ENCODE assay signal across 14 mouse cellular contexts in the genomic region with DNA sequence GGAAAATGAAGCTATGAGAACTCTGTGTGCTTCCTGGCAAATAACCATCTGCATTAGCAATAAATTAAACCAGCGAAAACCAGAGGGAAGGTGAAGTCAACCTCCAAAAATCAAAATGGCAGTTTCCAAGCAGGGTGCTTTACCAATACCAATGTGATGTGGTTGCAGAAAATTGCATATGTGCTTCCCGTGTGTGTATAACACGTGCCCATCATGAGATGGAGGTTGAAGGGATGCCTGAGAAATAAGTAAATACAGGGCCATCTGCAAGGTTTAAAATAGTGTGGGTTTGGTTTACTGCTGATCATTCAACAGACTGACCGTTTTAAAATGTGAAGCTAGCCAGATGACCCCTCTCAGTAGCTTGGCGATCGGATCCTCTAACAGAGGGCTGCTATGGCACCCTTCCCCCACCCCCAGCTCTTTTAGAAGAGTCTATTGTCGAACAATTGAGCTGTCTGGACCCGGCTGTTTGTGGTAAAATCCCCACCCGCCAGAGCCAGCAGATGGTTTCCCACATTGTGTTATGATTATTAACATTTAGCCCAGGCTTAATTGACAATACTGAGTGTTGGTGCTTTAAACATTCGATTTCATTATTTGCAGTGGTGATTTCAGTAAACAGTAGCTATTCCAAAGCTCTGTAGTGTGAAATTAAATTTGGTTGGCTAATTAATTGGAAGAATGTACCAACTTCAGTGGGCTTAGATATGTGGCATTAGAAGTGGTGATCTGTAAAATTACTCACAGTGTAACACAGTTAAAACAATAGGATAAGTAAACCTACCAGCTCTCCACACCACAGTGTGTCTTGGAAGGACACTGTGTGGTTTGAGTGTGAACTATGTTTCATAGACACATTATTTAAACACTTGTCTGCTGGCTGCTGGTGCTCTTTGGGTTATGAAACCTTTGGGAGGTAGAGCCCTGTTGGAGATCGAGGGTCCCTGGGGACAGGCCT. TPM values are rescaled to one million over a fixed set of nuclear protein-coding genes. Genes with fewer than 3 reads are reported as not detected.
DNase-seq lines count a peak whose midpoint lies in the region; ATAC-seq and TF ChIP-seq lines count a peak whose summit lies in the region.
"Had no signal": no experiment of that assay in that cellular context is flagged by ENCODE, and none has a peak within 500 bp of the region (broad histone marks: within the 10 kb centered on the region; RNA-seq: fewer than 3 reads in every experiment).

No protein-coding gene starts in this region.

- H3K27me3 ChIP-seq in cerebellum, adult 2 months (ENCODE audit: control insufficient read depth, insufficient read depth, low read length), result no peaks in the 10 kb centered on the region
- no peaks in the 10 kb centered on the region for H3K27me3 ChIP-seq in forebrain, embryonic 13.5 days
- H3K27me3 ChIP-seq in neural tube, embryonic 13.5 days, result no peaks in the 10 kb centered on the region
- H3K27me3 ChIP-seq: heart, embryonic 12.5 days had no signal

- WGBS in cerebellum, adult 2 months, result 48% methylated on average over 11 of the region's 11 CpGs
- WGBS in forebrain, embryonic 13.5 days, result 25% methylated on average over 11 of the region's 11 CpGs
- 20% methylated on average over 11 of the region's 11 CpGs for WGBS in neural tube, embryonic 13.5 days

- TF ChIP-seq CTCF in cerebellum, adult 2 months (IDR thresholded peaks at IDR 0.05; ENCODE audit: borderline replicate concordance, insufficient read depth, low read depth, low read length), result no peak

- no peak overlapping the region for H3K27ac ChIP-seq in cerebellum, adult 2 months (ENCODE audit: insufficient read depth, low read length)
- H3K27ac ChIP-seq in forebrain, embryonic 13.5 days, result peak overlapping the region; percentile 40; the same call in 1 of the 2 replicates
- H3K27ac ChIP-seq in neural tube, embryonic 13.5 days (replicated peaks), result peak overlapping the region; percentile 74

- peak; percentile 88 for ATAC-seq in forebrain, embryonic 13.5 days
- ATAC-seq in neural tube, embryonic 13.5 days (ENCODE audit: low read depth), result peak; percentile 90
- ATAC-seq in erythroblast, adult 5-6 weeks (replicated peaks; ENCODE audit: low FRiP score, poor library complexity, severe bottlenecking), result no peak

- no peaks in the 10 kb centered on the region for H3K9me3 ChIP-seq in forebrain, embryonic 13.5 days (replicated peaks)
- no peaks in the 10 kb centered on the region for H3K9me3 ChIP-seq in neural tube, embryonic 13.5 days

- no peak overlapping the region for H3K4me2 ChIP-seq in forebrain, embryonic 13.5 days
- H3K4me2 ChIP-seq in neural tube, embryonic 13.5 days, result peak overlapping the region; percentile 20; the same call in 1 of the 2 replicates
- H3K4me2 ChIP-seq: heart, embryonic 12.5 days had no signal

- no peak overlapping the region for H3K9ac ChIP-seq in forebrain, embryonic 13.5 days
- no peak overlapping the region for H3K9ac ChIP-seq in neural tube, embryonic 13.5 days
- H3K9ac ChIP-seq: heart, embryonic 12.5 days had no signal

- H3K4me1 ChIP-seq in cerebellum, adult 2 months (ENCODE audit: control insufficient read depth, insufficient read depth, low read length), result peaks cover 4% of the 10 kb centered on the region
- peaks cover 16% of the 10 kb centered on the region; the same call in 1 of the 2 replicates for H3K4me1 ChIP-seq in forebrain, embryonic 13.5 days
- peaks cover 21% of the 10 kb centered on the region for H3K4me1 ChIP-seq in neural tube, embryonic 13.5 days (replicated peaks)

- H3K36me3 ChIP-seq in forebrain, embryonic 13.5 days (ENCODE audit: poor library complexity, severe bottlenecking), result no peaks in the 10 kb centered on the region
- H3K36me3 ChIP-seq in neural tube, embryonic 13.5 days, result no peaks in the 10 kb centered on the region
- H3K36me3 ChIP-seq: heart, embryonic 12.5 days had no signal

- no peak overlapping the region for H3K4me3 ChIP-seq in cerebellum, adult 2 months (replicated peaks; ENCODE audit: insufficient read depth, low read depth, low read length)
- no peak overlapping the region for H3K4me3 ChIP-seq in forebrain, embryonic 13.5 days
- H3K4me3 ChIP-seq in neural tube, embryonic 13.5 days, result no peak overlapping the region
- H3K4me3 ChIP-seq: heart, embryonic 12.5 days had no signal

- DNase-seq in cerebellum, postnatal 14 days, result peak; percentile 27 to 55
- DNase-seq in cerebellum, adult 2 months, result no peak
- peak; percentile 11 for DNase-seq in layer of hippocampus, adult 9-11 months
- no peak for DNase-seq in frontal cortex, postnatal 10 days (ENCODE audit: low spot score in 2 of 2)
- DNase-seq in liver, result no peak
- DNase-seq: adrenal gland, adult 8-10 months; cerebellum, adult 9-11 months; kidney, adult 9 months had no signal

- TF ChIP-seq POLR2A in cerebellum, adult 2 months (IDR thresholded peaks at IDR 0.05; ENCODE audit: borderline replicate concordance, insufficient read depth, low read length), result no peak

RNA-seq across cellular contexts. Expression of a gene that starts 22.7 kb away (rescaled TPM):
- not detected in 2 replicates for polyA plus RNA-seq in cerebellum, adult 2 months (2012; rRNA removed)
- not detected in 2 replicates for polyA plus RNA-seq in forebrain, embryonic 13.5 days (2015; fragmentation: Nextera tagmentation; extraction: Ambion mirVana)
- polyA plus RNA-seq in neural tube, embryonic 13.5 days (2015; fragmentation: Nextera tagmentation; extraction: Ambion mirVana), result not detected in 2 replicates
- total RNA-seq in erythroblast, adult 5-6 weeks (2015; ENCODE audit: low replicate concordance), result not detected in 2 replicates
- not detected in 2 replicates for total RNA-seq in erythroblast, adult 5-6 weeks (2017; ENCODE audit: low replicate concordance)
- total RNA-seq: adrenal gland, adult 8-10 months had no signal
- polyA plus RNA-seq: heart, embryonic 12.5 days; limb, embryonic 11.5 days; lung, embryonic 16.5 days had no signal

Comparison
In these comparisons a context has a peak if more than half of its experiments do, and no peak if none do; other contexts are left out.
1. DNase-seq: peak in cerebellum, postnatal 14 days (2 of 2) and layer of hippocampus, adult 9-11 months (single experiment); none in cerebellum, adult 2 months (0 of 2), frontal cortex, postnatal 10 days (0 of 2) and liver (single experiment).